Mouse (Mus musculus): ENCODE measurements around the gene Dis3l. TPM values are rescaled to one million over a fixed set of nuclear protein-coding genes. Genes with fewer than 3 reads are reported as not detected.

Dis3l gene
- polyA plus RNA-seq, 2 experiments from 2014 or later, result 9.4 to 12.5 TPM

Other genes starting within 250 kb of the Dis3l start
- gene Lctl, start 224.1 kb downstream of the Dis3l start, polyA plus RNA-seq (2017; shearing (Covaris generic)), result not detected
- gene Zwilch, start 168.2 kb downstream of the Dis3l start, polyA plus RNA-seq (2017; shearing (Covaris generic)), result 1 to 10 TPM; 3.9 to 5.0 TPM
- 1,000 to 10,000 TPM; 3,641 to 3,879 TPM for gene Rpl4, start 167.9 kb downstream of the Dis3l start, polyA plus RNA-seq (2017; shearing (Covaris generic))
- gene Snapc5, start 162.0 kb downstream of the Dis3l start, polyA plus RNA-seq (2017; shearing (Covaris generic)), result 10 to 100 TPM; 59.8 to 61.1 TPM
- gene Uchl4, start 106.1 kb downstream of the Dis3l start, polyA plus RNA-seq (2017; shearing (Covaris generic)), result 1 to 10 TPM; 3.8 to 9.9 TPM
- gene Map2k1, start 87.7 kb downstream of the Dis3l start, polyA plus RNA-seq (2017; shearing (Covaris generic)), result 10 to 100 TPM; 31.5 to 33.0 TPM
- 10 to 100 TPM; 49.9 to 60.6 TPM for gene Tipin, start 59.7 kb downstream of the Dis3l start, polyA plus RNA-seq (2017; shearing (Covaris generic))
- gene Megf11, start 44.3 kb upstream of the Dis3l start, polyA plus RNA-seq (2017; shearing (Covaris generic)), result under 1 TPM; 0.11 to 0.36 TPM

All from CD4-positive, CD25-positive, alpha-beta regulatory T cell, adult 4 months (primary cell).